Mouse (Mus musculus): ENCODE results near the gene Cnppd1.

DNA sequence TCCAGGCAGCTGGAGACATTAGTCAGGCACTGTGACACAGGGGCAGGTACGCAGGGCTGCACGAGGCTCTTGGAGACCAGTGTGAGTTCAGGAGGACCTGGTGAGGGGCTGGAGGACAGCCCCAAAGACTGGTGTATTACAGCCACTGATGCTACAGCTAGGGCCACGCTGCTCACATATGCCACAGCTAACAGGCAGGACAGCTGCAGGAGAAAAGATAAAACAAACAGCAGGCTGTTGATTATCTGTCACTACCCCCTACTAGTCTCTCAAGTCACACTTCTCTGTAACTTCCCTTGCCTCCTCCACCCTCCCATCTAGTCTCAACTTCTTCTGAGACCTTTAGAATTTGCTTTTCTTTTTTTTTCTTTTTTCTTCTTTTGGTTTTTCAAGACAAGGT is 5.8 kb downstream of the Cnppd1 start:
- TF ChIP-seq CTCF (IDR thresholded peaks at IDR 0.05; ENCODE audit: borderline replicate concordance, insufficient read depth, low read depth, low read length): no peak
- no peak for TF ChIP-seq POLR2A (IDR thresholded peaks at IDR 0.05; ENCODE audit: borderline replicate concordance, insufficient read depth, low read length)
